Mouse (Mus musculus) spleen, postnatal 10 days (tissue): ENCODE measurements around the gene Gm49601.

ENCODE experiments used
- DNase-seq, 2 experiments: peaks; one replicate each; pipeline ENCODE4 v3.0.0; 2021 to 2022; ENCODE audit warnings: low spot score in 2 of 2

Gene Gm49601

DNA sequence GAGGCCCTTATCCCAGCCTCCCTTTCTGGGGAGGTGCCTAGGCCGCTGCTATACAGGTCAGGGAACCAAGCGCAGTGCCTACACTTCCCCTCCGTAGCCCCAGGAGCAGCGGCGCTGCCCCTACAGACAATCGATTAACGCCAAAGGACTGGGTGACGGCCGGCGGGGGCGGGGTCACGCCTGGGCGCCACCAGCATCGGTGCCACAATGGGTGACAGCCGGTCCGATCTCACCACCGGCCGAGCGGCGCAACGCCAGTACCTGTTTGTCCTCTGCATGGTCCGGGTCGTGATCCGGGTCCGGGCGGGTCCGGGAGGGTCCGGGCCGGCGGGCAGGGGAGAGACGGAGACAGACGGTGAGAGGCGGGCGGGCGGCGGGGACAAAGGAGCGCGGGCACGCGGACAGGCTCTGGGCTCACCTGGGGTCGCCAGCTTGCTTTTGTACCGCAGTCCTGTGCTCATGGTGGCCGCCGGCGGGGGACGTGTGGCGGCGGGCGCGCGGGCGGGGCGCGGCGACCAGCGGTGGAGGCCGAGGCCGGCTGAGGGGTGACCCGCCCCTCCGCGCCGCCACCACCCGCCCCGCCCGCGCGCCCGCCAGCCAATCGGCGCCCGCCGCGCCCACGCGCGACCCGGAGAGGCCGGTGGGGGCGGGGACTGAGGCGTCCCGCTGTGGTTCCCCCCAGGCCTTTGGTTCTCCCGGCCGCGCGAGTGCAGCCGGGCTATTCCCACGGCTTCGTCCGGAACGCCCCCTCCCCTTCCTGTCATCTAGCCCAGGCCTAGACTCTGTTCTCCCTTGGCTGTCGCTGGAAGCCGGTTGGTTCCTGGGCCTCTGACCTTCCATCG, 3.4 kb upstream of the Gm49601 start, which contains the start of gene Sept5:
Sept5 (minus strand) TSS at position 565 of the 842 bp plus-strand sequence.
- DNase-seq, result peak in 1 of 2 experiments; percentile 48

GRCm38 (mm10) chr16:18628948-18629340, 2.7 kb upstream of the Gm49601 start:
- no peak for DNase-seq

DNA sequence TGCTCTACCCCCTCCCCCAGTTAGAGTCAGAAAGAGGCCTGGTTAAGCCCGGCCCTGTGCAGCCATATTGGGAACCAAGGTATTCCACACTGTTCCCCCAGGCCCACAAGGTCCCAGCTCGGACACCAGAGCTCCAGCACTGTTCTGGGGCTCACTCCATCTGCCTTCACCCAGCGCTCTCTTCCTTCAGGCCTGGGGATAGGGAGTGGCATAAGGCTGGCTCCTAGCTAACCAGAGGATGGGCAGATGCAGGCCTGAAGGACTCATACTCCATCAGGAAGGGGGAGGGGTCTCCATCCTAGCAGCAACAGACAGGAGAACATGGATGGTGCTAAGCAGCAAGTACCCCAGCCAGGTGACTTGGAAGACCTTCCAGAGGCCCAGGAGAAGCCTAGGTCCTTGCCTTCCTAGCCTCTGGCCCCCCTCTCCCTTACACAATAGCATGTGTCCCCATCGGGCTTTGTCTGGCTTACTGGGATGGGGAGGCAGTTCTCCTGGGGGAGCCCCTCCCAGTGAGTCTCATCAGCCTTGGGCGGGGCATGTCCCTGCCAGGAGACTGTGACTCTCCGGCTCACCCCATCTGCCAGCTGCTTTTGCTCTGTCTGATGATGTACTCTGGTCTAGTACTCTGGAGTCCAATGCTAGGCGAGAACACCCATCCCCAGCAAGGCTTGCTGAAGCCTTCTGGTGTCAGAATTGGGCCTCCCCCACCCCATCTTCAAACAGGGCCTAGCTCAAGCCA, 2.1 kb upstream of the Gm49601 start:
- no peak for DNase-seq

- no peak for DNase-seq
These were observed 936 bp upstream of the Gm49601 start for GRCm38 (mm10) chr16:18627163-18627562.

GRCm38 (mm10) chr16:18625791-18626311, 376 bp downstream of the Gm49601 start:
- no peak for DNase-seq

GRCm38 (mm10) chr16:18625097-18625496, 1.1 kb downstream of the Gm49601 start:
- no peak for DNase-seq

DNA sequence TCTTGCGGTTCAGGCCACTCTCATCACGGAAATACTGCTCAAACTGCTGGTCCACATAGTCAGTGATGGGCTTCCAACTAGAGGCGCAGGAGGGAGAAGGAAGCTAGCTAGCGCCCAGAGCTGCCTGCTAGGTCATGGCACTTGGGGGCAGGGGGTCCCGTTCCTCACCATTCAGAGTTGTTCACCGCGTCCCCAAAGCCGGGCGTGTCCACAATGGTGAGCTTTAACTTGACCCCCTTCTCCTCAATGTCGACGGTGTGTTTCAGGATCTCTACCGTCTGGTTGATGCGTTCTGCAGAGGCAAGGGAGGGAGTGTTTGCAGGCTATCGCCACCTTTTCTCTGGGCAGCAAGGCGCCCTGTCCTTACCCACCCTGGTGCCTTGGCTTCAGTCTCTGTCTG, 1.6 kb downstream of the Gm49601 start:
- no peak for DNase-seq

DNA sequence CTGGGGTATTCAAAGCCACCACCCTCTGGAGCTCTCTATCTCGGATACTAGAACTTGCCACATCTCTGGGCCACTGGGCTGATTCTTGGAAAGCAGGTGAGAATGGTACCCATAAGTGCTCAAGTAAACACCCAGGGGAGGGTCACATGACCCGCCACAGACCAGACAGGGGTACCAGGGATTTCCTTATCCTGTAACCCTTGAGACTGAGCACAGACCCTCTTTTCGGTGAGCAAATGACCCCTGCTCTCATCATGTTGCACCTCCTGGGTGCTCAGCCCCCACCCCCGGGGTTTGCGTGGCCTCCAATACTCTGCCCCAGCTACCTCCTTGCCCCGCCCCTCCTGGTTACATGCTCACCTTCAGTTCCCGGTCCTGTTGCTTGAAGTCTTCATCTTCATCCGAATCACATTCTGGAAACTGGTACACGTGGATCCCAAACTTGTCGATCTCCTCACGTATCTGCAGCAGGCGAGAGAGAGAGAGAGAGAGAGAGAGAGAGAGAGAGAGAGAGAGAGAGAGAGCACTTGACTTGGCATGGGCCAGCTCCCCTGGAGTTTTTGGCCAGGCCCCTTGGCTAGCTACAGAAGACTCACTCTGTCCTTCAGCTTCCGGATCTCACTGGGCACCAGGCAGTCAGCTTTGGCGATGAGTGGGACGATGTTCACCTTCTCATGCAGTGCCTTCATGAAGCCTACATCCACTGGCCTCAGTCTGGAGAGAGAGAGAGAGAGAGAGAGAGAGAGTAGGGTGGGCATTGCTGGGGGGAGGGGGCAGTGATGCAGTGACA, 2.3 kb downstream of the Gm49601 start:
- no peak for DNase-seq

DNA sequence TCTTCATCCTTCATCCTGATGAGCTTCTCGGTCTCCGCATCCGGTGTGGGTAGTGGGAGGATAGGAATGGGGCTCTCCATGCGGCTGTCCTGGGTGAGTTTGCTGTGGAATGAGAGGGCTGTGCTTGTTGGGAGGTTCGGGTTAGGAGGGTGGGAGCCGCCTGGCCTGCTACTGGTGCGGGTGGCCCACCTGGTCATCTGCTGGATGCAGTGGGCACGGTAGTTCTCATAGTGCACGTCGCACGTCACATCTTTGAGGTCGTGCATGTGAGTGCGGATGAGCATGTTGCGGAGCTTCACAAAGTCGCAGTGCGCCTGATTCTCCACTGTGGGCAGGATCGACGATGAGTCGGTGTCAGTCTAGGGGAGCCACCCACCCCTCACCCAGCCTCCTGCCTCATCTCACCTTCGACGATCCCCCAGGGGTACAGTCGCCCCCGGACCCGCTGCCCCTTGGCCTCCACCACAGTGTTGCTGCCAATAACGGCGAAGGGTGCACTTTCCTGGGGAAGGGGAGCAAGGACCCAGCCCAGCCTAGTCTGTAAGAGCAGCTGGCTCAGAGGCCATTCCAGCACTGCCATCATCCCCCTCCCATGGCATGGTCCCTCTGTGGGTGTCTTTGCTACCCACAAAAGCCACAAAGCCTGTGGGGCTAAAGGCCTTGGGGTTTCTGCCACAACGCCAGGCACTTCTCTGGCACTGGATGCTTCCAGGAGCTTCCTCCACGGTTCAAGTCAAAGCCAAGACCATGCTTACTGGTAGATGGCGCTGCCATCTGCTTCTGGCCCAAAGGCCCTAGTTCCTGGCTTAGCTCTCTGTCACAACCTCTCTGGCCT, 3.1 kb downstream of the Gm49601 start:
- no peak for DNase-seq

GRCm38 (mm10) chr16:18622019-18622418, 4.2 kb downstream of the Gm49601 start, which contains the start of gene Gp1bb:
TSS of gene Gp1bb (minus strand) at chr16:18622403.
- no peak for DNase-seq

GRCm38 (mm10) chr16:18621362-18622001, 4.7 kb downstream of the Gm49601 start:
- DNase-seq, result no peak

DNA sequence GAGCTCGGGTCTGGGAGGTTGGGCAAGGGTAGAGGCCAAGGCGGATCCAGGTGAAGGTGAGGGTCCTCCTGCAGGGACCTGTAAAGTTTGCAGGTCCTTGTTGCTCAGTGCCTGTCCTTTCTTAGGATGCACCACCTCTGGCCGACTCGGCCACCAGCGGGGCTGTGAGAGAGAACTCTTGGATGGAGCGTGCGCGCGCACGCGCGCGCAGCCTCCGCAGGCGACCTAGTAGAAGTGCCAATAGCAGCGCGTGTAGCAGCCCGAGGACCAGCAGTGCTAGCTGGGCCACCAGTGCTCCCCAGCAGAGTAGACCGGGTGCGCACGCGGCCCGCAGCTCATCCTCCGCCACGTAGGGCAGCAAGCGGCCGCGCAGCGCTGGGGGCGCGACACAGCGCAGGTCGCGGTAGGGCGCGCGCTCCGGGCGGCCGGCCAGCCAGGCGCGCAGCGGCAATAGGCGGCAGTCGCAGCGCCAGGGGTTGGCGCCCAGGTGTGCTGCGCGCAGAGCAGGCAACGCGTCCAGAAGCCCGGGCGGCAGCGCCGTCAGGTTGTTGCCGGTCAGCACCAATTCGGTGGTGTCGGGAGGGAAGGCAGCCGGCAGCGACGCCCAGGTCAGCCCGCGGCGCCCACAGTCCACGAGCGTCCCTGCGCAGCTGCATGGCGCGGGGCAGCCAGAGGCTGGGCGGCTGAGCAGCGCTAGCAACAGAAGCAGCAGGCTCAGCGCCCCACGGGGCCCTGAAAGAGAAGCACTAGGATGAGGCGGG, 5.4 kb downstream of the Gm49601 start:
- no peak for DNase-seq

- DNase-seq, result no peak
These were observed 6.0 kb downstream of the Gm49601 start for GRCm38 (mm10) chr16:18620201-18620600.

DNA sequence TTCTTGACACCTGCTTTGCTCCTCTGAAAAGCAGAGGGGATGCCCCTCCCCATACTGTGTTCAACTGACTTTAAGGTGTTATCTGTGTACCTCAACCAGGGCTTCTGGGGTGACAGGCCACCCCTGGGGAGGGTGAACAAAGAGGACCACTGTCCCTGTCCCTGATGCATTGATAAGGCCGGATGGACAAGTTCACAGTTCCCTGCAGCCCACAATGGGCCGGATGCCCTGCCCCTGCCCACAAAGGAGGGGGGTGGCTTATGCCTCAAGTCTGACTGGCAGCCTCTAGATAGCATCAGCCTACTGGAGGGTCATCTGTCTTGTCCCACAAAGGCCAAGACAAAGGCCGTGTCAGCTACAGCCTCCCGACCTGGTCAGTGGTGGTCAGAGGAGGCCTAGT, 7.1 kb downstream of the Gm49601 start:
- DNase-seq, result no peak

- DNase-seq, result no peak
These were observed 7.9 kb downstream of the Gm49601 start for GRCm38 (mm10) chr16:18618297-18618696.

GRCm38 (mm10) chr16:18617370-18618065, 8.7 kb downstream of the Gm49601 start:
- DNase-seq, result peak; percentile 78 to 89

- no peak for DNase-seq
These were observed 12.9 kb downstream of the Gm49601 start for GRCm38 (mm10) chr16:18613301-18613700.

DNA sequence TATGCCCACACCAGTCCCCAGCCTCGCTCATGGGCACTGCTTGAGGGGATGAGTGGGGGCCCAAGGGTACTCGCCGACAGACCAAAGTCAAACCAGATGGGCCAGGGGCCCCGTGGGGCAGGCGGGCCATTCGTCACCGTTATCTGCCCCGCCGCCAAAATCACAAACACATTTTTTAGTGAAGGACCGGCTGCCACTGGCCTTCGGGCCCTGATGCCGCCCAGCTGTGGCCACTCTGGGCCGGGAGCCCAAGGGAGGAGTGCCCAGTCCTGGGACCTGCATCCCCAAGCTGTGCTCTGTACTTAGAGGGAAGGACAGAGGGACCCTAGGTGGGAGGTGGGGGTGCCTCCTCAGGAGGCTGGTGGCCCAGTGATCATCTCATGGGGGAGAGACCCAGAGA, 14.5 kb downstream of the Gm49601 start:
- DNase-seq, result no peak

GRCm38 (mm10) chr16:18609099-18609498, 17.1 kb downstream of the Gm49601 start:
- no peak for DNase-seq
